8 mouse cellular contexts compared by ENCODE assay signal in the genomic region with DNA sequence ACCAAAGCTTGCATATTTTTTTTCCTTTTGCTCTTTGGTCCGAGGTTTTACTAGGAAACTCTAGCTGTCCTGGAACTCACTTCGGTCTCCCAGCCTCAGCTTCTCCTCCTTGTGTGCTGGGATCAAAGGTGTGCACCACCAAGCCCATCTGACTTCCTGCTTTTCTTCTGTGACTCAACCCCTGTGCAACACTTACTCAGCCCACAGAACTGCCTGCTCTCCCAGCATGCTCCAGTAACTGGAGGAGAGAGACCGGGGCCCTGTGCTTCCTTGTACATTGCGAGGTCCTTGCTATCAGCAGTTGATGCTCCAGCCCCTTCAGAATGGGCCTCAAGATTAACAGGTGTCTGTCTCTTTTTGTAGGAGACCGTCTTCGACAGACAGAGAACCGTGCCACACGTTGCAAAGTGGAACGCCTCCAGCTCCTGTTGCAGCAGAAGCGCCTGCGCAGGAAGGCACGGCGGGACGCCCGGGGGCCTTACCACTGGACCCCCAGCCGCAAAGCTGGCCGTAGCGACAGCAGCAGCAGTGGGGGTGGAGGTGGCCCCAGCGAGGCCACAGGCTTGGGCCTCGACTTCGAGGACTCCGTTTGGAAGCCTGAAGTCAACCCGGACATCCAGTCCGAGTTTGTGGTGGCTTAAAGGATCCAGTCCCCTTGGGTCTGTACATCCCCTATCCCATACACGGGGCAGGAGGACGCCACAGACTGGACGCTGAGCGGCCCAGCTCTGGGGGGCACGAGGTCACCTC. TPM values are rescaled to one million over a fixed set of nuclear protein-coding genes. Genes with fewer than 3 reads are reported as not detected.
DNase-seq lines count a peak whose midpoint lies in the region; ATAC-seq lines count a peak whose summit lies in the region.

No protein-coding gene starts in this region.

- no peak for DNase-seq in liver, embryonic 11.5 days (ENCODE audit: low spot score)
- DNase-seq in T-cell, adult 2 months (ENCODE audit: low spot score), result no peak
- no peak for DNase-seq in thymus, postnatal 25 days
- no peak for DNase-seq in spleen, adult 18-20 months

- H3K4me3 ChIP-seq in liver, embryonic 12.5 days, result no peak overlapping the region
- H3K4me3 ChIP-seq in liver, embryonic 11.5 days (ENCODE audit: low read depth, low read length), result no peak overlapping the region
- no peak overlapping the region for H3K4me3 ChIP-seq in embryonic facial prominence, embryonic 12.5 days
- H3K4me3 ChIP-seq in hindbrain, embryonic 16.5 days (ENCODE audit: low read length), result no peak overlapping the region
- H3K4me3 ChIP-seq in neural tube, embryonic 12.5 days, result no peak overlapping the region

- ATAC-seq in liver, embryonic 12.5 days, result no peak
- no peak for ATAC-seq in liver, embryonic 11.5 days (replicated peaks; ENCODE audit: low FRiP score)
- ATAC-seq in embryonic facial prominence, embryonic 12.5 days (ENCODE audit: insufficient number of reproducible peaks, insufficient read depth, low FRiP score, low TSS enrichment), result no peak
- ATAC-seq in hindbrain, embryonic 16.5 days, result no peak
- no peak for ATAC-seq in neural tube, embryonic 12.5 days (ENCODE audit: low FRiP score, low read depth)

- H3K27me3 ChIP-seq in liver, embryonic 12.5 days (replicated peaks), result no peaks in the 10 kb centered on the region
- no peaks in the 10 kb centered on the region for H3K27me3 ChIP-seq in liver, embryonic 11.5 days (replicated peaks; ENCODE audit: control insufficient read depth, insufficient read depth, low read length)
- H3K27me3 ChIP-seq in embryonic facial prominence, embryonic 12.5 days, result no peaks in the 10 kb centered on the region
- no peaks in the 10 kb centered on the region for H3K27me3 ChIP-seq in hindbrain, embryonic 16.5 days (replicated peaks; ENCODE audit: control insufficient read depth, insufficient read depth, low read length)
- no peaks in the 10 kb centered on the region for H3K27me3 ChIP-seq in neural tube, embryonic 12.5 days (replicated peaks)

- H3K36me3 ChIP-seq in liver, embryonic 12.5 days, result peaks cover 65% of the 10 kb centered on the region
- H3K36me3 ChIP-seq in liver, embryonic 11.5 days (ENCODE audit: control insufficient read depth, insufficient read depth, low read length), result peaks cover 54% of the 10 kb centered on the region
- peaks cover 66% of the 10 kb centered on the region for H3K36me3 ChIP-seq in embryonic facial prominence, embryonic 12.5 days
- H3K36me3 ChIP-seq in hindbrain, embryonic 16.5 days (ENCODE audit: control insufficient read depth, insufficient read depth, low read length), result peaks cover 40% of the 10 kb centered on the region
- peaks cover 66% of the 10 kb centered on the region for H3K36me3 ChIP-seq in neural tube, embryonic 12.5 days

- peak overlapping the region; percentile 98 for H3K27ac ChIP-seq in liver, embryonic 12.5 days
- H3K27ac ChIP-seq in liver, embryonic 11.5 days (ENCODE audit: low read depth, low read length), result no peak overlapping the region
- H3K27ac ChIP-seq in embryonic facial prominence, embryonic 12.5 days, result peak overlapping the region; percentile 63
- peak overlapping the region; percentile 61 for H3K27ac ChIP-seq in hindbrain, embryonic 16.5 days (ENCODE audit: low read depth, low read length)
- no peak overlapping the region for H3K27ac ChIP-seq in neural tube, embryonic 12.5 days

- H3K9ac ChIP-seq in liver, embryonic 12.5 days, result no peak overlapping the region
- no peak overlapping the region for H3K9ac ChIP-seq in liver, embryonic 11.5 days (ENCODE audit: low read depth, low read length)
- peak overlapping the region; percentile 27; the same call in 1 of the 2 replicates for H3K9ac ChIP-seq in embryonic facial prominence, embryonic 12.5 days
- H3K9ac ChIP-seq in hindbrain, embryonic 16.5 days (ENCODE audit: low read depth, low read length), result no peak overlapping the region
- peak overlapping the region; percentile 19; the same call in 1 of the 2 replicates for H3K9ac ChIP-seq in neural tube, embryonic 12.5 days

- peaks cover 97% of the 10 kb centered on the region for H3K4me1 ChIP-seq in liver, embryonic 12.5 days
- H3K4me1 ChIP-seq in liver, embryonic 11.5 days (replicated peaks; ENCODE audit: control insufficient read depth, insufficient read depth, low read length), result peaks cover 79% of the 10 kb centered on the region
- H3K4me1 ChIP-seq in embryonic facial prominence, embryonic 12.5 days, result peaks cover 83% of the 10 kb centered on the region
- peaks cover 61% of the 10 kb centered on the region for H3K4me1 ChIP-seq in hindbrain, embryonic 16.5 days (ENCODE audit: control insufficient read depth, insufficient read depth, low read depth, low read length)
- H3K4me1 ChIP-seq in neural tube, embryonic 12.5 days, result peaks cover 90% of the 10 kb centered on the region

- 78% methylated on average over 29 of the region's 29 CpGs for WGBS in liver, embryonic 12.5 days (ENCODE audit: insufficient replicate concordance)
- 84% methylated on average over 29 of the region's 29 CpGs for WGBS in liver, embryonic 11.5 days
- WGBS in embryonic facial prominence, embryonic 12.5 days, result 81% methylated on average over 29 of the region's 29 CpGs
- WGBS in hindbrain, embryonic 16.5 days, result 80% methylated on average over 29 of the region's 29 CpGs
- WGBS in neural tube, embryonic 12.5 days, result 88% methylated on average over 29 of the region's 29 CpGs

- no peaks in the 10 kb centered on the region for H3K9me3 ChIP-seq in liver, embryonic 12.5 days (replicated peaks)
- no peaks in the 10 kb centered on the region for H3K9me3 ChIP-seq in liver, embryonic 11.5 days (ENCODE audit: control insufficient read depth, low read length)
- H3K9me3 ChIP-seq in embryonic facial prominence, embryonic 12.5 days, result no peaks in the 10 kb centered on the region
- H3K9me3 ChIP-seq in hindbrain, embryonic 16.5 days (ENCODE audit: control insufficient read depth, low read length), result no peaks in the 10 kb centered on the region
- no peaks in the 10 kb centered on the region for H3K9me3 ChIP-seq in neural tube, embryonic 12.5 days

- H3K4me2 ChIP-seq in liver, embryonic 12.5 days, result no peak overlapping the region
- no peak overlapping the region for H3K4me2 ChIP-seq in liver, embryonic 11.5 days
- H3K4me2 ChIP-seq in embryonic facial prominence, embryonic 12.5 days (replicated peaks), result no peak overlapping the region
- no peak overlapping the region for H3K4me2 ChIP-seq in hindbrain, embryonic 16.5 days (ENCODE audit: low read length)
- H3K4me2 ChIP-seq in neural tube, embryonic 12.5 days (replicated peaks), result peak overlapping the region; percentile 22; the same call in 1 of the 2 replicates

RNA-seq across cellular contexts. Expression of gene Midn, which starts 8.1 kb away (rescaled TPM):
- polyA plus RNA-seq in liver, embryonic 12.5 days (2016; fragmentation: Nextera tagmentation; extraction: Ambion mirVana), result 5.7 and 6.3 TPM in 2 replicates
- polyA plus RNA-seq in liver, embryonic 11.5 days (2014; fragmentation: Nextera tagmentation; extraction: Ambion mirVana), result 19.2 and 20.1 TPM in 2 replicates
- polyA plus RNA-seq in embryonic facial prominence, embryonic 12.5 days (2016; fragmentation: Nextera tagmentation; extraction: Ambion mirVana), result 33.4 and 35.1 TPM in 2 replicates
- polyA plus RNA-seq in hindbrain, embryonic 16.5 days (2015; fragmentation: Nextera tagmentation; extraction: Ambion mirVana), result 16.0 and 16.1 TPM in 2 replicates
- polyA plus RNA-seq in neural tube, embryonic 12.5 days (2016; fragmentation: Nextera tagmentation; extraction: Ambion mirVana), result 40.8 and 45.1 TPM in 2 replicates

RNA-seq across cellular contexts. Expression of gene Cirbp, which starts 9.6 kb away (rescaled TPM):
- 22.1 and 27.3 TPM in 2 replicates for polyA plus RNA-seq in liver, embryonic 12.5 days (2016; fragmentation: Nextera tagmentation; extraction: Ambion mirVana)
- 22.5 and 25.1 TPM in 2 replicates for polyA plus RNA-seq in liver, embryonic 11.5 days (2014; fragmentation: Nextera tagmentation; extraction: Ambion mirVana)
- polyA plus RNA-seq in embryonic facial prominence, embryonic 12.5 days (2016; fragmentation: Nextera tagmentation; extraction: Ambion mirVana), result 151 and 159 TPM in 2 replicates
- 288 and 311 TPM in 2 replicates for polyA plus RNA-seq in hindbrain, embryonic 16.5 days (2015; fragmentation: Nextera tagmentation; extraction: Ambion mirVana)
- polyA plus RNA-seq in neural tube, embryonic 12.5 days (2016; fragmentation: Nextera tagmentation; extraction: Ambion mirVana), result 262 and 273 TPM in 2 replicates

RNA-seq across cellular contexts. Expression of gene Cbarp, which starts 15.5 kb away (rescaled TPM):
- polyA plus RNA-seq in liver, embryonic 12.5 days (2016; fragmentation: Nextera tagmentation; extraction: Ambion mirVana), result 0.94 and 0.96 TPM in 2 replicates
- 2.8 and 3.1 TPM in 2 replicates for polyA plus RNA-seq in liver, embryonic 11.5 days (2014; fragmentation: Nextera tagmentation; extraction: Ambion mirVana)
- 8.4 and 8.5 TPM in 2 replicates for polyA plus RNA-seq in embryonic facial prominence, embryonic 12.5 days (2016; fragmentation: Nextera tagmentation; extraction: Ambion mirVana)
- polyA plus RNA-seq in hindbrain, embryonic 16.5 days (2015; fragmentation: Nextera tagmentation; extraction: Ambion mirVana), result 98.8 and 130 TPM in 2 replicates
- 26.5 and 27.3 TPM in 2 replicates for polyA plus RNA-seq in neural tube, embryonic 12.5 days (2016; fragmentation: Nextera tagmentation; extraction: Ambion mirVana)

RNA-seq across cellular contexts. Expression of gene 1600002K03Rik, which starts 16.6 kb away (rescaled TPM):
- 14.0 and 16.4 TPM in 2 replicates for polyA plus RNA-seq in liver, embryonic 12.5 days (2016; fragmentation: Nextera tagmentation; extraction: Ambion mirVana)
- polyA plus RNA-seq in liver, embryonic 11.5 days (2014; fragmentation: Nextera tagmentation; extraction: Ambion mirVana), result 21.8 and 27.4 TPM in 2 replicates
- polyA plus RNA-seq in embryonic facial prominence, embryonic 12.5 days (2016; fragmentation: Nextera tagmentation; extraction: Ambion mirVana), result 11.6 and 13.0 TPM in 2 replicates
- polyA plus RNA-seq in hindbrain, embryonic 16.5 days (2015; fragmentation: Nextera tagmentation; extraction: Ambion mirVana), result 9.4 and 10.1 TPM in 2 replicates
- polyA plus RNA-seq in neural tube, embryonic 12.5 days (2016; fragmentation: Nextera tagmentation; extraction: Ambion mirVana), result 14.9 and 15.7 TPM in 2 replicates

RNA-seq across cellular contexts. Expression of gene Atp5d, which starts 17.7 kb away (rescaled TPM):
- polyA plus RNA-seq in liver, embryonic 12.5 days (2016; fragmentation: Nextera tagmentation; extraction: Ambion mirVana), result 393 and 419 TPM in 2 replicates
- polyA plus RNA-seq in liver, embryonic 11.5 days (2014; fragmentation: Nextera tagmentation; extraction: Ambion mirVana), result 482 and 514 TPM in 2 replicates
- 457 and 481 TPM in 2 replicates for polyA plus RNA-seq in embryonic facial prominence, embryonic 12.5 days (2016; fragmentation: Nextera tagmentation; extraction: Ambion mirVana)
- 554 and 581 TPM in 2 replicates for polyA plus RNA-seq in hindbrain, embryonic 16.5 days (2015; fragmentation: Nextera tagmentation; extraction: Ambion mirVana)
- 396 and 422 TPM in 2 replicates for polyA plus RNA-seq in neural tube, embryonic 12.5 days (2016; fragmentation: Nextera tagmentation; extraction: Ambion mirVana)

Comparison
In these comparisons a context has a peak if more than half of its experiments do, and no peak if none do; other contexts are left out.
1. H3K27ac ChIP-seq: peak in liver, embryonic 12.5 days (single experiment), embryonic facial prominence, embryonic 12.5 days (single experiment) and hindbrain, embryonic 16.5 days (single experiment); none in liver, embryonic 11.5 days (single experiment) and neural tube, embryonic 12.5 days (single experiment).
2. H3K9ac ChIP-seq: peak in embryonic facial prominence, embryonic 12.5 days (single experiment) and neural tube, embryonic 12.5 days (single experiment); none in liver, embryonic 12.5 days (single experiment), liver, embryonic 11.5 days (single experiment) and hindbrain, embryonic 16.5 days (single experiment).